Mouse (Mus musculus) ovary, adult 18-20 months (tissue): Measurements from ENCODE around the gene Tbca.

Experiments used
- DNase-seq: peaks from one replicate; pipeline ENCODE4 v3.0.0; 2022; ENCODE audit warnings: low spot score, mixed read lengths

The Tbca gene

GRCm38 (mm10) chr13:94877991-94878745 lies 89.5 kb downstream of the Tbca start:
- DNase-seq, result no peak

GRCm38 (mm10) chr13:94881201-94881600 lies 92.5 kb downstream of the Tbca start:
- DNase-seq, result no peak

- no peak for DNase-seq
Measured at GRCm38 (mm10) chr13:94882221-94882620, 93.5 kb downstream of the Tbca start.

GRCm38 (mm10) chr13:94882711-94883145 lies 94.0 kb downstream of the Tbca start:
- DNase-seq, result no peak

GRCm38 (mm10) chr13:94883163-94883965 lies 94.7 kb downstream of the Tbca start:
- DNase-seq, result no peak

DNA sequence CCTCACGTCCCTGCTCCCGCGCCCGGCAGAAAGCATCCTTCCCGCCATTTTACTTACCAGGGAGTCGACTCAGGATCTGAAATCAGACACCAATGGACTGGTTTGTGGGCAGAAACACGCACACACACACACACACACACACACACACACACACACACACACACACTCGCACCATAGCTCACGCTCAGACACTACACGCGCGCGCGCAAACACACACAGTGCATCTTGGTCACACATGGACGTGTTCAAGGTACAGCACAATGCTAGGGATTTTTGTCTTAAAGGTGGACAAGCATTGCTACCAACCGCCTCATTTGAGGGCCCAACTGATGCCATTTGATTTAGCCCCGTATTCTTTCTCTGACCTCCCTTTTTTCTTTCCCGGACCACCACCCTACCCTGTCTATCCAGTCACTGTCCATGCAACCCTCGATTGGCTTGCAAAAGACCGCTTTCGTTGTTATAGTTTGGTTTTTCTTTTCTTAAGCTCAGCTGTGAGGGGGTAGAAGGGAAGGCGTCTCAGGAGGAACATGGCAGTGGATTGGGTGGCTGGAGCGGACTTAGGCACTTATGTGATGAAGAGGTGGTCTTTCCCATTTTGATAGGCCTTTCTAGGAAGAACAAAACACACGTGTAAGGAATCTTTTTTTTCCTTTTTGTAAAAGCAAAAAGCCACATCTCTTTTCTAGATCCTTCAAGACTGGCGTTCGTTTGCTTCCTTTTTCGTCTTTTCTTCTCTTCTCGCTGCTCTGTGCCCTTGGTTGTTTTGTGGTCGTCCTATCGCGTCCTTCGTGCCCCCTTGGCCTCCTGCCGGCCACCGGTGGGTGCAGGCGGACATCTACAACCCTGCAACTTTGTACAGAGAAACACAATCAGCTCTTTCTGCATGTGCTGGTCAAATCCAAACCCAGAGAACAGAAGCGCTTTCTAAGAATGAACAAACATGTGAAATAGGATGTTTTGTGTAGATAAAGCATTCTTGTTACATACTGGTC lies 95.6 kb downstream of the Tbca start:
- DNase-seq, result no peak

DNA sequence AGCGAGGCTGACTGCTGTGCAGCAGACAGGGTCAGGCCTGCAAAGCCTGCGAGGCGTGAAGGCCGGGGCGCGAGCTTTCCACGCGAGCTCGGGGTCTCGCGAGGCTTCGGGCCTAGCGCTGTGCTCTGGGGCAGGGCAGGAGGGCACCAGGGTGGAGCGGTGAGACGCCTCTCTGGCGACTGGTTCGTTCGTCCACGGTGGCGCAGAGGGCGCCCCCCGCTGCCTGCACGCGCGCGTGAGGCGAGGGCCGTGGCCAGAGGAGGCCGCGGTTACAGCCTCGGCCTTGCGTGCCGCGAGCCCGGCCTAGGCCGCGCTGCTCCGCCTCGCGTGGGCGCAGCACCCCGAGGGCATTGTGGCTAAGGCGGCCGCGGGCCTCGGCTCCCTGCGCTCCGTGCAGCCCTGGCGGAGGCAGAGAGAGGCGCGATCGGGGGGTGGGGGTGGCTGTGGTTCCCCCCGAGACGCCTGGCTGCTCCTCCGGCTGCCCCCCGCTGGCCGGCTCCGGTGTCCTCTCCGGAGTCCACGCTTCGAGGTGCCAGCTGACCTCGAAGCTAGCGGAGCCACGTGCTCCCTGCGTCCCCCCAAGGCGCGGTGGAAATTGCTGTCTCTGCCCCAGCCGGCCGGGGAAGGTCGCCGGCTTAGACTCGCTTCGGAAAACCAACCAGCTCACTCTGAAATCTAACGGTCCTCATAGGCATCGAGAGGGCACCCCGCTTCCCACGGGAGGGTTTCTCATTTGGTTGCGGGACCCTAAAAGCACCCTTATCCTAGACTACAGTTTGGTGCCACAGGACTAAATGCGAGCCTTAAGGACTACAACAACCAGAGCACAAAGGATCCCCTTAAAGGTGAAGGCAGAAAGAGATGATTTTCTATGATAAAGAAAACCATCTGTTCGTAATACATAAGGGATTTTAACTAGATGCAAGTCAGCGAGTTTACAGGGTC lies 96.9 kb downstream of the Tbca start:
- DNase-seq, result no peak
